Mouse (Mus musculus) cerebellum, adult 11 months (tissue): ENCODE data around the gene Ric3.

ENCODE experiments used
- DNase-seq: peaks from one replicate; pipeline ENCODE4 v3.0.0; 2022

The Ric3 gene

DNA sequence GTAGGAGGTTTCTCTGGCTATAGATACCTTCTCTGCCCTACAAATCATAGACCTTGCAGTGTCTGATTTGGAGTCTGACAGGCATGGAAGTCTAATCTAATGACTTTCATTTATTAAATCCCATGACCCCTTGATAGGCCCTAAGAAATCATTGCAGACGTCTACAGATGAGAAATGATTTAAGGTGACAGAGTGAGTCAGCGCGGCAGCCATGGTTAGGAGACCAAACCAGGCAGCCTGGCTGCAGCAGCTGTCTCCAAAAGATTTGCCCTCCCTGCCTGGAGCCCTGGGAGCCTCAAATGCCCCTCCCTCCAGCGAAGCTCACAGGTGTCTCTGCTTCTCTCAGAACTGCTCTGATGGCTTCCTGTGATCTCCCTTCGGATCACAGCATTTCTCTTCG lies 87.0 kb downstream of the Ric3 start:
- no peak for DNase-seq

DNA sequence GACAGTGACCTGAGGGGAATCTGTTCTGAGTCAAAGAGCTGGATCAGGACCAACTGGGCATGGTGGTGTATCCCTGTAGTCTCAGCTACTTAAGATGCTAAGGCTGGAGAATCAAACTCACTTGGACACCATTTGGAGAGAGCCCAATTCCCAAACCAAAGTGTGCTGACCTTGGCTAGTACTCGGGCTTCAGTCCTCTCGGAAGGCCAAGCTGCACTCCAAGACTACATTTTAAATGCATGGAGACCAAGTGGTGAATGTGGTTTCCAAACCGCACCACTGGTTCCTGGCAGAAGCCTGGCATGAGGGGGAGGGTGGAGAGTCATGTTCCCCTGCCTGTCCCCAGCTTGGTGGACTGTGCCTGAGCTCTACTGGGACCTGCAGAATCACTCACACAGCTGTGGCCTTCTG lies 89.2 kb downstream of the Ric3 start:
- no peak for DNase-seq

DNA sequence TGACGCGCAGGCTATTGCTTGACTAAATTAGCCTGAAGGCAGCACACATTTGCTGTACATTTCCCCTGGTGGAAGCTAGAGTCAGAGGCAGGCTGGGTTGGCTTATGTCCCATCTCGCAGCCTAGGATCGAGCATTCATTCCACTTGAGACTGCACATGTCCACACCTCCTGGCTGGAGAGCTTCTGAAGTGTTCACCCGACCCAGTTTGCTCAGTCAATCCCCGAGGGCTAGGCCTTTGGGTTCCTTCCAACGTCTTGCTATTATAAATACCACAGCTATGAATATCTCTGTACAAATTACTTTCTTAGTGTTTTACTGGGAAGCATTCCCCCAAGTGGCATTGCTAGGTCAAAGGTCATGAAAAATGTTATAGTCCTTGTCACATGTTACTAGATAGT lies 89.9 kb downstream of the Ric3 start:
- DNase-seq, result no peak

GRCm38 (mm10) chr7:108991207-108991606 lies 91.9 kb downstream of the Ric3 start:
- DNase-seq, result no peak

DNA sequence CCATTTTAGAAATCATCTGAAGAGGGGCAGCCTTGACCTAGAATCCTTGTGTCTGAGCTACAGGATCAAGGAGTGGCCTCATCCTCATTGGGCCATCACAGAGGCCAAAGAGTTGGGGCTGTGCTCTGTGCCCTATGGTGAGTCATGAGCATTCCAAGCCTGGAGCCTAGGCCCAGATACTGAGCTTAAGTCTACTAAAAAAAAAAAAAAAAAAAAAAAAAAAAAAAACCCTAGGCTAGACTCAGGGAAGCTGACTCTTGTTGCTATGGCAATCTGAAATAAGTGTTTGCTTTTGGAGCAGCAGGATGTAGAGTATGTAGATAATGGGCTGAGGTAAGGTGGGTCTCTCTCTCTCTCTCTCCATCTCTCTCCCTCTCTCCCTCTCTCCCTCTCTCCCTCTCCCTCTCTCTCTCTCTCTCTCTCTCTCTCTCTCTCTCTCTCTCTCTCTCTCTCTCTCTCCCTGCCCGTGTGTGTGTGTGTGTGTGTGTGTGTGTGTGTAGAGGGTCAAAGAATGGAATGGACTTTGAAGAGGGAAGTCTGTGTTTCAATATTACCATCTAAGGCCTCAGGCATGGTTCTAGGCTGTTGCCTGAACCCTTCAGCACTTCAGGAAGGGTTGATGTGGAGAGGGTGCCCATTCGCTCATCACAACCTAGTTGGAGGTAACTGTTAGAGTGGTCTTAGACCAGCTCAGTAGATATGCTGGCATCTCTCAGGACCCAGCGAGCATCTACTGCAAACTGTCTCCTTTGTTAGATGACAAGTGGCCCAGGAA lies 97.0 kb downstream of the Ric3 start:
- no peak for DNase-seq
